Mouse (Mus musculus): ENCODE data around the gene Lrba. TPM values are rescaled to one million over a fixed set of nuclear protein-coding genes. Genes with fewer than 3 reads are reported as not detected.

Lrba gene
- total and polyA plus RNA-seq, 2 experiments from 2014 or later: 1.6 to 22.0 TPM

- H3K27me3 ChIP-seq (ENCODE audit: control insufficient read depth, insufficient read depth, low read length): no peaks in the 10 kb centered on the region
- no peak overlapping the region for H3K4me3 ChIP-seq (ENCODE audit: low read depth, low read length)
- H3K27ac ChIP-seq (ENCODE audit: low read depth): no peak overlapping the region
- DNase-seq (ENCODE audit: low spot score): no peak
- 44% methylated on average over 13 of the region's 13 CpGs for WGBS
- no peak for ATAC-seq (ENCODE audit: insufficient read depth, low read depth)
- no peaks in the 10 kb centered on the region for H3K4me1 ChIP-seq (ENCODE audit: control insufficient read depth, insufficient read depth)
- H3K36me3 ChIP-seq (replicated peaks; ENCODE audit: control insufficient read depth, insufficient read depth, low read length): no peaks in the 10 kb centered on the region
- no peaks in the 10 kb centered on the region for H3K9me3 ChIP-seq (replicated peaks; ENCODE audit: control insufficient read depth, low read length)
- no peak overlapping the region for H3K9ac ChIP-seq (replicated peaks; ENCODE audit: low read depth, low read length)
- TF ChIP-seq EP300 (IDR thresholded peaks at IDR 0.05; ENCODE audit: low read depth): no peak
- H3K4me2 ChIP-seq (ENCODE audit: low read depth, low read length): no peak overlapping the region
These were observed 314.4 kb downstream of the Lrba start for GRCm38 (mm10) chr3:86538645-86539554.

- H3K9ac ChIP-seq (replicated peaks; ENCODE audit: low read depth, low read length): no peak overlapping the region
- no peak overlapping the region for H3K27ac ChIP-seq (ENCODE audit: low read depth)
- TF ChIP-seq EP300 (IDR thresholded peaks at IDR 0.05; ENCODE audit: low read depth) (no peak), CTCF (IDR thresholded peaks at IDR 0.05; ENCODE audit: low read depth) (no peak)
- H3K4me3 ChIP-seq (ENCODE audit: low read depth, low read length): no peak overlapping the region
- ATAC-seq (ENCODE audit: insufficient read depth, low read depth) (no peak), DNase-seq (ENCODE audit: low spot score) (no peak)
- H3K27me3 ChIP-seq (ENCODE audit: control insufficient read depth, insufficient read depth, low read length): peaks cover 2% of the 10 kb centered on the region; the same call in 1 of the 2 replicates
- no peaks in the 10 kb centered on the region for H3K9me3 ChIP-seq (replicated peaks; ENCODE audit: control insufficient read depth, low read length)
- no peaks in the 10 kb centered on the region for H3K4me1 ChIP-seq (ENCODE audit: control insufficient read depth, insufficient read depth)
- H3K36me3 ChIP-seq (replicated peaks; ENCODE audit: control insufficient read depth, insufficient read depth, low read length): no peaks in the 10 kb centered on the region
- H3K4me2 ChIP-seq (ENCODE audit: low read depth, low read length): no peak overlapping the region
- WGBS: 66% methylated on average over 11 of the region's 11 CpGs
These were observed 315.2 kb downstream of the Lrba start for GRCm38 (mm10) chr3:86539555-86540168.

- H3K27ac ChIP-seq (ENCODE audit: low read depth): no peak overlapping the region
- H3K36me3 ChIP-seq (replicated peaks; ENCODE audit: control insufficient read depth, insufficient read depth, low read length): no peaks in the 10 kb centered on the region
- DNase-seq (ENCODE audit: low spot score) (no peak), ATAC-seq (ENCODE audit: insufficient read depth, low read depth) (no peak)
- H3K4me2 ChIP-seq (ENCODE audit: low read depth, low read length): no peak overlapping the region
- no peaks in the 10 kb centered on the region for H3K9me3 ChIP-seq (replicated peaks; ENCODE audit: control insufficient read depth, low read length)
- no peak overlapping the region for H3K4me3 ChIP-seq (ENCODE audit: low read depth, low read length)
- peaks cover 9% of the 10 kb centered on the region for H3K27me3 ChIP-seq (ENCODE audit: control insufficient read depth, insufficient read depth, low read length)
- H3K9ac ChIP-seq (replicated peaks; ENCODE audit: low read depth, low read length): no peak overlapping the region
- TF ChIP-seq EP300 (IDR thresholded peaks at IDR 0.05; ENCODE audit: low read depth): no peak
- no peak for TF ChIP-seq CTCF (IDR thresholded peaks at IDR 0.05; ENCODE audit: low read depth)
- WGBS: 86% methylated on average over 4 of the region's 4 CpGs
- H3K4me1 ChIP-seq (ENCODE audit: control insufficient read depth, insufficient read depth): 0 out of 2 replicates have a peak, but pooled peaks cover 4% of the 10 kb centered on the region
These were observed 316.7 kb downstream of the Lrba start for GRCm38 (mm10) chr3:86541074-86541614.

GRCm38 (mm10) chr3:86541863-86542397 lies 317.4 kb downstream of the Lrba start:
- H3K4me3 ChIP-seq (ENCODE audit: low read depth, low read length): no peak overlapping the region
- ATAC-seq (ENCODE audit: insufficient read depth, low read depth) (no peak), DNase-seq (ENCODE audit: low spot score) (no peak)
- H3K9me3 ChIP-seq (replicated peaks; ENCODE audit: control insufficient read depth, low read length): no peaks in the 10 kb centered on the region
- H3K4me2 ChIP-seq (ENCODE audit: low read depth, low read length): no peak overlapping the region
- TF ChIP-seq CTCF (IDR thresholded peaks at IDR 0.05; ENCODE audit: low read depth): no peak
- TF ChIP-seq EP300 (IDR thresholded peaks at IDR 0.05; ENCODE audit: low read depth): no peak
- H3K9ac ChIP-seq (replicated peaks; ENCODE audit: low read depth, low read length): no peak overlapping the region
- H3K36me3 ChIP-seq (replicated peaks; ENCODE audit: control insufficient read depth, insufficient read depth, low read length): no peaks in the 10 kb centered on the region
- peaks cover 17% of the 10 kb centered on the region for H3K27me3 ChIP-seq (ENCODE audit: control insufficient read depth, insufficient read depth, low read length)
- no peak overlapping the region for H3K27ac ChIP-seq (ENCODE audit: low read depth)
- WGBS: 90% methylated on average over 1 of the region's 1 CpGs
- 0 out of 2 replicates have a peak, but pooled peaks cover 11% of the 10 kb centered on the region for H3K4me1 ChIP-seq (ENCODE audit: control insufficient read depth, insufficient read depth)

GRCm38 (mm10) chr3:86544785-86545184 lies 320.3 kb downstream of the Lrba start:
- H3K27me3 ChIP-seq (ENCODE audit: control insufficient read depth, insufficient read depth, low read length): peaks cover 41% of the 10 kb centered on the region
- ATAC-seq (ENCODE audit: insufficient read depth, low read depth) (no peak), DNase-seq (ENCODE audit: low spot score) (no peak)
- 77% methylated on average over 3 of the region's 3 CpGs for WGBS
- H3K4me1 ChIP-seq (ENCODE audit: control insufficient read depth, insufficient read depth): peaks cover 19% of the 10 kb centered on the region; the same call in 1 of the 2 replicates
- no peaks in the 10 kb centered on the region for H3K36me3 ChIP-seq (replicated peaks; ENCODE audit: control insufficient read depth, insufficient read depth, low read length)
- no peak for TF ChIP-seq EP300 (IDR thresholded peaks at IDR 0.05; ENCODE audit: low read depth)
- no peak for TF ChIP-seq CTCF (IDR thresholded peaks at IDR 0.05; ENCODE audit: low read depth)
- no peak overlapping the region for H3K9ac ChIP-seq (replicated peaks; ENCODE audit: low read depth, low read length)
- H3K4me2 ChIP-seq (ENCODE audit: low read depth, low read length): no peak overlapping the region
- H3K4me3 ChIP-seq (ENCODE audit: low read depth, low read length): no peak overlapping the region
- H3K27ac ChIP-seq (ENCODE audit: low read depth): no peak overlapping the region
- no peaks in the 10 kb centered on the region for H3K9me3 ChIP-seq (replicated peaks; ENCODE audit: control insufficient read depth, low read length)

Measured in heart, postnatal 0 days (tissue).